Mouse (Mus musculus) heart, embryonic 10.5 days (tissue): ENCODE measurements around the gene Vtn. TPM values are rescaled to one million over a fixed set of nuclear protein-coding genes. Genes with fewer than 3 reads are reported as not detected.

Experiments used
- DNase-seq: peaks from one replicate; pipeline ENCODE4 v3.0.0-alpha.2; 2017; ENCODE audit warnings: low spot score
- H3K27ac ChIP-seq: fragments of 300-500 bp; sonication (generic); 2 replicates; pipeline ENCODE4 v1.5.1; 2016; ENCODE audit warnings: mild to moderate bottlenecking
- H3K27me3 ChIP-seq: fragments of 300-500 bp; sonication (generic); 2 replicates; pipeline ENCODE4 v1.6.1; 2016; ENCODE audit warnings: mild to moderate bottlenecking; ENCODE audit not compliant: poor library complexity, insufficient read depth, severe bottlenecking
- H3K36me3 ChIP-seq: fragments of 300-500 bp; sonication (generic); 2 replicates; pipeline ENCODE4 v1.6.1; 2016; ENCODE audit warnings: mild to moderate bottlenecking, moderate library complexity
- H3K4me1 ChIP-seq: fragments of 300-500 bp; sonication (generic); 2 replicates; pipeline ENCODE4 v1.6.1; 2016; ENCODE audit warnings: mild to moderate bottlenecking
- H3K4me3 ChIP-seq: fragments of 300-500 bp; sonication (generic); 2 replicates; pipeline ENCODE4 v1.5.1; 2016; ENCODE audit warnings: mild to moderate bottlenecking, moderate library complexity
- H3K9me3 ChIP-seq: fragments of 300-500 bp; sonication (generic); 2 replicates; pipeline ENCODE4 v1.6.1; 2016; ENCODE audit warnings: mild to moderate bottlenecking, moderate library complexity
- WGBS: fragments of 180-500 bp; shearing (Covaris S2); methylation state at CpG from one replicate; pipeline ENCODE4 v1.1.7; 2016; 5-methylcytosine and 5-hydroxymethylcytosine counted together
- polyA plus RNA-seq: library from polyadenylated mRNA; unstranded; fragments of >200 nt; fragmentation: Nextera tagmentation; extraction: Ambion mirVana; gene quantifications from 2 replicates; pipeline ENCODE4 v1.2.1, GENCODE M21; 2016

The Vtn gene
- polyA plus RNA-seq, 1 experiment from 2014 or later, result 43.5 TPM

DNA sequence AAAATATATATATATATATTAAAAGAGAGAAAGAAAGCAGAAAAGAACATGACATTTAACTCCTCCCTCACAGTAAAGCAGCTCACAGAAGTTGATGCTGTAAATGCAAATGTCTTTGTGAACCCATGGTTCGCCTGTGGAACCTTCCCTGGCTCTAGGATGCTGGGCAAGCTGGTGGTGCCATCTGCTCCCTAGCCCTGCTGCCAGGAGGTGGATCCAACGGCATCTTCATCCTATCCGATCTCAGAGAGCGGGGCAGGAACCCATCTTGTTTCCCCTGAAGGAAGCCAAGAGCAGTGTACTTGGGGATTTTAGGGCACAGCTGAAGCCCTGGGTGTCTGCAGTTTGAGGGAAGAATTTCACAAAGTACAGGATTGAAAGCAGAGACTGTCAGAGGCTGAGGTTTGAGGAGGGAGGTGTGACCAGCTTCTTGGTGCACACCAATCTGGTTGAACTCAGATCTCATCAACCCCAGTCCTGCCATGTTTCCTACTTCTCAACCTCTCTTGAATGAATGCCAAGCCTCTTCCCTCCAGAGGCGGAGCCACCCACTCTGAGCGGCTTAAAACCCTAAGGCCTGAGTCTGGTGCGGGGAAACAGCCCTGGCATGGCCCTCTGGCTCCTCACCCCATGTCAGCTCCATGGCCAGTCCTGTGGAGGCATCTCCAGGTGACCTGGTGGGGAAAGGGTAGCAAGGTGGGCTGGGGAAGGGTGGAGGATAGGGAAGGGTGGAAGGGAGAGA, 4.2 kb downstream of the Vtn start, which contains the start of gene Sebox:
TSS of gene Sebox (plus strand) at position 539 of the 742 bp plus-strand sequence.
- Histone ChIP-seq H3K9me3 (no peaks in the 10 kb centered on the region), H3K4me3 (no peak within 1 kb of the TSS), H3K4me1 (0 out of 2 replicates have a peak, but pooled peaks cover under 1% of the 10 kb centered on the region), H3K36me3 (peaks cover 29% of the 10 kb centered on the region), H3K27ac (no peak within 1 kb of the TSS), H3K27me3 (peaks cover 47% of the 10 kb centered on the region)
- WGBS, result 68% methylated on average over 7 of the region's 7 CpGs
- no peak for DNase-seq

DNA sequence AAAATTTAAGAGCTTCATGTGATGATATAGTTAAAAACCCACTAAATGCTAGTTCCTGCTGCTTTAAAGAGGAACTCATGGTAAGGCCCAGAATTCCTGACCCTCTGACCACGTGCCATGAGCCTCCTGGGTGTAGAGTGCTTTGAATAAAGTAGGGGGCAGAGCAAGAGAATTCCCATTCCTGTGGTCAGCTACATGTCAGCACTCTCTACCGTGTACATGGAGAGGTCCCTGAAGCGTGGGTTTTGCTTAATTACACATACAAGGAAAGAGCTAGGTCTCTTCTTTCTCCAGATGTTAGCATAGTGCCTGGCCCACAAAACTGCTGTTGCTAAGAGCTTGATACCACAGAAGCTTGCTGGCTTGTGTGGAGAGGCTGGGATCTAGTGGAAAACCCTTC, 6.5 kb downstream of the Vtn start:
- Histone ChIP-seq H3K9me3 (no peaks in the 10 kb centered on the region), H3K36me3 (peaks cover 49% of the 10 kb centered on the region), H3K4me1 (no peaks in the 10 kb centered on the region), H3K27ac (no peak overlapping the region), H3K27me3 (peaks cover 23% of the 10 kb centered on the region), H3K4me3 (no peak overlapping the region)
- no peak for DNase-seq
- 82% methylated on average over 3 of the region's 3 CpGs for WGBS

DNA sequence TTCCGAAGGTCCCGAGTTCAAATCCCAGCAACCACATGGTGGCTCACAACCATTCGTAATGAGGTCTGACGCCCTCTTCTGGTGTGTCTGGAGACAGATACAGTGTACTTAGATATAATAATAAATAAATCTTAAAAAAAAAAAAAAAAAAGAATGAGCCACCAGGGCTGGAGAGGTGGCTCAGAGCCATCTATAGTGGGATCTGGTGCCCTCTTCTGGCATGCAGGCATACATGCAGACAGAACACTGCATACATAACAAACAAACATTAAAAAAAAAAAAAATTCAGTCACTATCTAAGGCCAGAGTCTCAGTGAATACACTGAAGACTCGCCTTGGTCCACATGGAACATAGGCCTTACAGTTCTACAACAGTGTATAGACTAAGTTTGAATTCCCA, 10.3 kb downstream of the Vtn start:
- Histone ChIP-seq H3K4me3 (no peak overlapping the region), H3K4me1 (peaks cover 18% of the 10 kb centered on the region), H3K27me3 (no peaks in the 10 kb centered on the region), H3K9me3 (no peaks in the 10 kb centered on the region), H3K27ac (no peak overlapping the region), H3K36me3 (peaks cover 52% of the 10 kb centered on the region)
- no peak for DNase-seq
- WGBS, result 84% methylated on average over 5 of the region's 5 CpGs

DNA sequence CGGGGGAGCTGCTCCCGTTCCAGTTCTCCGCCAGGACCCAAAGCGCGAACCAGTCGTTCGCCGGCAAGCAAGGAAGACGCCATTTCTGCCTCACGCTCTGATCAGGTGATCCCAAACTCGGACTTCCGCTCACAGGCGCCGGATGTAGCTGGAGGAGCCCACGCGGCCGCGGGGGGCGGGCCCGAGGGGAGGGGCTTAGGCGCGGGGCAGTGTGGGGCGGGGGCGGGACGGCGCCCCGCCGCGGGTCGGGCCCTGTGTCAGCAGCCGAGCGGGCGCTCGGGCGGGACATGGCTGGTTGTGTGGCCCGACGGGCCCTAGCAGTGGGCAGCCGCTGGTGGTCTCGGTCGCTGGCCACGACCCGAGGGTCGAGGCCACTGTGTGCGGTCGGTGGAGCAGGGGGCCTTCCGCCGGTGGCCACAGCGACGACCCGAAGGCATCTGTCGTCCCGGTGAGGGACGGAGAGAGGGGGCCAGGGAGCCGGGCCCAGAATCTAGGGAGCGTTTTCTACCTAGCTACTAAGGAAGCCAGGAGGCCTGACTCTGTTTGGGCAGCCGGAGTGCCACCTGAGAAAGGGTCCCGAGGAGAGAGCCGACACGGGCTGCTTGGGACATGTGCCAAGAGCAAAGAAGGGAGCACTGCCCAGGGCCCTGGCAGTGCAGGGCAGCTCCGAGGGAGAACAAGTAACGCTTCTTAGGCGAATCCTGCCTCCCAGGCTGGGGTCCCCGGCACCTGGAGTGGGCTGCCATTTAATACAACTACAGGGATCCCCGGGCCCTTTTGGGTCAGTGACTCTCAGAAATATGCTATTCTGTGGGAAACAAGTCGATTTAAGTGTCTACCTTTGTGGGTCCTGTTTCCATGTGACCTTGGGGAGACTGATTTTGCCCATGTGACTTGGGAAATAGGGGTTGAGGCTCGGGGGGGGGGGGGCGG, 13.4 kb downstream of the Vtn start, which contains the start of the genes Tmem199 and Poldip2:
TSS of gene Tmem199 (minus strand) at position 148 of the 933 bp plus-strand sequence.
TSS of gene Poldip2 (plus strand) at position 169 of the 933 bp plus-strand sequence.
- Histone ChIP-seq H3K4me3 (peak within 1 kb of the TSS; percentile 88), H3K36me3 (peaks cover 57% of the 10 kb centered on the region), H3K4me1 (peaks cover 18% of the 10 kb centered on the region), H3K27ac (peak within 1 kb of the TSS; percentile 97), H3K9me3 (no peaks in the 10 kb centered on the region), H3K27me3 (no peaks in the 10 kb centered on the region)
- under 1% methylated on average over 67 of the region's 67 CpGs for WGBS
- peak; percentile 97 for DNase-seq

DNA sequence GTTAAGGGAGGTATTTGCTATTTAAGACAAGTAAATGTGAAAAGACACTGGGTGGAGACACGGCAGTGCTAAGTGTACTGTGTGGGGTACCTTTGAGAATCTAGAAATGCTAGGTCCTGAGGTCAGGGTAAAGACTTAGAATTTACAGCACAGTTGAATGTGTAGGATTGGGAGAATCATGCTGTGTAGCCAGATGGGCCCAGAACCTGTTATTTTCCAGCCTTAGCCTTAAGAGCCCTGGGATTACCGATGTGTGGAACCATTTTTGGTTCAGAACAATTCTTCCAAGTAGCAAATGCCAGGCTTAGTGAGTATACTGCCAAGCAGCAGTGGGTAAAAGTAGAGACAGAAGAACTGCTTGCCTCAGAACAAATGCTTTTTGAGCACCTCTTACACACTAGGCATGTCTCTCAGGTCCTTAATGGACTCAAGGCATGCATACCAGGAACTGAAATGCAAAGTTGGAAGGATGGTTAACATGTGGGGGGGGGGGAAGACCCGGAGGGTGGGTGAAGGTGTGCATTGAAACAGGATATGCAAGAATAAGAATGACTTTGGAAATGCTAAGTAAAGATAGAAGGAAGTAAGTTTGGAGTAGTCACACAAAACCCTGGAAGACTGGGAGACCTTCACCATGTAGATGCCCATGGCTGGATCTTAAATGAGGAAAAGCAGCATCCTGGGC, 14.4 kb downstream of the Vtn start:
- peak overlapping the region; percentile 88 for H3K4me3 ChIP-seq
- DNase-seq, result no peak
- no peaks in the 10 kb centered on the region for H3K9me3 ChIP-seq
- H3K36me3 ChIP-seq, result peaks cover 57% of the 10 kb centered on the region
- no peaks in the 10 kb centered on the region for H3K27me3 ChIP-seq
- peak overlapping the region; percentile 97; the same call in 1 of the 2 replicates for H3K27ac ChIP-seq
- 85% methylated on average over 3 of the region's 3 CpGs for WGBS
- H3K4me1 ChIP-seq, result peaks cover 18% of the 10 kb centered on the region

DNA sequence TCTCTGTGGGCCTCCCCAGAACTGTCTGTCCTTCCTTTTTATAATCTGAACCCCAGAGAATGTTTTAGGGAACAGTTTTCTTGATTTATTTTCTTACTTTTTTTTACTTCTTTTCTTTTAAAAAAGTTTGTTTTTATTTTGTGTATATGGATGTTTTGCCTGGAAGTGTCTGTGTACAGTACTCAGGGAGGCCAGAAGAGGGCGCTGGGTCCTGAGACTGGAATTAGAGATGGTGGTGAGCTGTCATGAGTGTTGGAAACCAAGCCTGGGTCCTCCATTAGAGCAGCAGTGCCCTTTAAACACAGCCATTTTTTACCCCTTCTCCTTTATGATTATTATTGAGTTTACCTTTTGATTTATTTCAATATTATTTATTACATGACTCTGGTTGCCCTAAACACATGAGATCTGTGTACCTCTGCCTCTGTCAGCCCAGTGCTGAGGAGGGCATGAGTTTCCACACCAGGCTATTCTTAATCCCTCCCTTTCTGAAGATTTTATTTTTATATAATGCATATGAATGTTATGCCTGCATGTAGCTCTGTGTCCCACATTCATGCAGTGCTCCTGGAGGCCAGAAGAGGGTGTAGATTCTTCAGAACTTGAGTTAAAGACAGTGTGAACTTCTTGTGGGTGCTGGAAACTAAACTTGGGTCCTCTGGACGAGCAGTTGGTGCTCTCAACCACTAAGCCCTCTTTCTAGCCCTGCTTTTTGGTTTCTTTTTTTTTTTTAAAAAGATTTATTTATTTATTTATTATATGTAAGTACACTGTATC, 16.8 kb downstream of the Vtn start:
- Histone ChIP-seq H3K27ac (no peak overlapping the region), H3K4me1 (peaks cover 18% of the 10 kb centered on the region), H3K27me3 (no peaks in the 10 kb centered on the region), H3K36me3 (peaks cover 62% of the 10 kb centered on the region), H3K9me3 (no peaks in the 10 kb centered on the region), H3K4me3 (no peak overlapping the region)
- WGBS, result 62% methylated on average over 2 of the region's 2 CpGs
- DNase-seq, result no peak

DNA sequence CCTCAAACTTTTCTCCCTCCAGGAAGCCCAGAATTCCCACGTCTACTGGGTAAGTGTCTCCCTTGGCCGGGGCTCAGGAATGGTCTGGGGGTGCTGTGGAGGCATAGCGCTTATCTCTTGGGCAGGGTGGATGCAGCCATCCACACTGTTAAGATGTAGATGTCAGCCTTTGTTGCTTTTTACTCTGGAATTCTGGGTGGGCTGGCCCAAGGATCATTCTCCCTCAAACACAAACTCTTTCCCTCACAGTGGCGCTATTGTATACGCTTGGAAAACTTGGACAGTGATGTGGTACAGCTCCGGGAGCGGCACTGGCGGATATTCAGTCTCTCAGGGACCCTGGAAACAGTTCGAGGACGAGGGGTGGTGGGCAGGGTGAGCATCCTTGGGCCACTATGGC, 20.0 kb downstream of the Vtn start:
- Histone ChIP-seq H3K36me3 (peaks cover 94% of the 10 kb centered on the region), H3K4me3 (no peak overlapping the region), H3K4me1 (no peaks in the 10 kb centered on the region), H3K9me3 (no peaks in the 10 kb centered on the region), H3K27ac (no peak overlapping the region), H3K27me3 (no peaks in the 10 kb centered on the region)
- no peak for DNase-seq
- WGBS, result 89% methylated on average over 10 of the region's 10 CpGs

DNA sequence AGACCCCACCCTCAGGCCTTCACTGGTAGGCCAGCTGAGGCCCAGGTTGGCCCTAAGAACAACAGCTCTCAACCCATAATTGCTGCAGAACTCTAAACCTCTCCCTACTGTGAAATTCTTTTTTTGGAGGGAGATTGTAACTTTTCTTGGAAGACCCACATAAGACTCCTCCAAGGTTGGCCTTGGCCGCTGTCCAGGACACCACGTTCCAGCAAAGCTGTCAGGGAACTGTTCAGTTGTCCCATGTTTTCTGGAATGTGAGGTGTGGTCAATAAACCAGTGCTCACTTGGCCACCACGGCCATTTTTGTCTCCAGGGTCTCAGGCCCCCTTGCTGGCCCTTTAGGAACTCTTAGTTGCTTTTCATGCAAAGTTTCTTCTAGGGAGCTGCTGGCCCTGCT, 23.0 kb downstream of the Vtn start:
- peaks cover 95% of the 10 kb centered on the region for H3K36me3 ChIP-seq

DNA sequence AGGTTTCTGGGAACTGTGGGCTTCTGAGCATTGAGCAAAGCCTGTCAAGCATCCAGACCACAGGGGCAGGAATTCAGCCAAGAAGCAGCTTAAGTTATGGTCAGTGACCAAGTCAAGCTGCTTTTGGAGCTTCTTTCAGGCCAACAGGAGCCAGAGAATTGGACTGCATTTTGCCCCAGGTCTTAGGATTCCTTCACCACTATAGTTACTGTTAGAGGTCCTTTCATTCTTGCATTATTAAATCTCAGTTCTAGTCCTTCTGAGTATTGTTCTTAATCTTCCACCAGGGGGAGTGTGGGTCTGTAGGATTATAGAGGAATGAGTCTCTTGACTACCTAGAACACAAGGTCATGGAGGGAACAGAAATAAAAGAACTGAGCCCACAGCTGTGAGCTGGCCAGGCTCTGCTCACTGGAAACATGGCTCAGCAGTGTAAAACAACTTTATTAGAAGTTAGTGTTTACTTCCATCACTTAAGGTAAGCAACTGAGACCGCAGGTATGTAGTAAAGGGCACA, 23.6 kb downstream of the Vtn start:
- no peak for DNase-seq
- peaks cover 98% of the 10 kb centered on the region for H3K36me3 ChIP-seq
- H3K27ac ChIP-seq, result no peak overlapping the region
- H3K9me3 ChIP-seq, result no peaks in the 10 kb centered on the region
- no peaks in the 10 kb centered on the region; the same call in 1 of the 2 replicates for H3K4me1 ChIP-seq
- no peaks in the 10 kb centered on the region for H3K27me3 ChIP-seq
- no peak overlapping the region for H3K4me3 ChIP-seq
- WGBS, result 91% methylated on average over 1 of the region's 1 CpGs

More for the DNA sequence above, 23.0 kb downstream of the Vtn start:
- H3K4me3 ChIP-seq, result no peak overlapping the region
- H3K27ac ChIP-seq, result no peak overlapping the region
- 91% methylated on average over 3 of the region's 3 CpGs for WGBS
- H3K27me3 ChIP-seq, result no peaks in the 10 kb centered on the region
- no peaks in the 10 kb centered on the region for H3K9me3 ChIP-seq
- no peak for DNase-seq
- H3K4me1 ChIP-seq, result no peaks in the 10 kb centered on the region; the same call in 1 of the 2 replicates

DNA sequence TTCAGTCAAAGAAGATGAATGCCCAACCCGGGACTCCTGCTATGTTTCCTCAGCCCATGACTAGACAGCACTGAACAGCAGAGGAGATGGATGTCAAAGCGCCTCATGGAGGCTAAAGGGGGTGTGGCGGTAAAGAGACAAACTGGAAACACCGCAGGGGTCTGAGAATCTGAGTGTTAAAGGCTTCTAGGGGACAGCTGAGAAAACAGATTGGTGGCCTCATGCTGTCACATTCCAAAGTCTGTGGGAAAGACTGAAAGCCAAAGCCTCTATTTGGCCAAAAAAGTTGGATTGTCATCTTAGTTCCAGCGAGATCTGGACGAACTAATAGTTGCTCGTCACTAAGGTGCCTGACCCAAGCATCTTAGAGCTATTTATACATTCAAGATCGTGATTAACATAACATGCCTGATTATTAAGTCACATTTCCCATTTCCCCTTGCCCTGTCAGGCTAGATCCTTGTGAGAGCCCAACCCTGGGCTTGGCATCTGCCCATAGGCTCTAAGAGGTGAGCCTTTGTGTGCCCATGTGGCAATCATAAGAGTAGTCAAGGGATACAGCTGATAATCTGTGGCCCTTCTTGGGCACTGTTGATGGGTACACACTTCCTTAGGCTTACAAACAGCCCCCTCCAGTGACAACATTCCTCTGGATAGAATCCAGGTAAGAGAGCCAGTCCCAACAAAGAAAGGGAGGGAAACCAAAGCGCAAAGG, 24.5 kb downstream of the Vtn start:
- Histone ChIP-seq H3K4me1 (peaks cover 3% of the 10 kb centered on the region; the same call in 1 of the 2 replicates), H3K36me3 (peaks cover 98% of the 10 kb centered on the region), H3K4me3 (no peak overlapping the region), H3K27ac (no peak overlapping the region), H3K9me3 (no peaks in the 10 kb centered on the region), H3K27me3 (no peaks in the 10 kb centered on the region)
- no peak for DNase-seq
- 83% methylated on average over 9 of the region's 9 CpGs for WGBS

DNA sequence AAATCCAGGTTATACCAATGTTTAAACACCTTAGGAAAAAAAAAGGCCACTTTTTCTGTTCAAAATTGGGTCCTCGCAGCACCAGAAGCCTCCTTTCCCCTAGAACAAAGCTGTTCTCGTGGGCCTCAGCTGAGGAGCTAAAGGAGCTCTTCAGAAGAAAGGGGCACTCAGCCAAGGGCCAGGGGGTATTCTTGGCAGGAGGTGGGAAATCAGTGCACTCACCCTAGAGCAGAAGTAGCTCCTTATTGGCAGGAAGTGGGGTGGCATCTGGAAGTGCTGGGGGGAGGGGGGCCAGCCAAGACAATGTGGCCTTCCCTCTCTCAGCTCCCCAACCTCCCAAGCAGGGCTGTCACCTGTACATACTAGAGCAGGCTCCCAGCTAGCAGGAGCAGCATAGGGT, 25.9 kb downstream of the Vtn start:
- no peaks in the 10 kb centered on the region for H3K9me3 ChIP-seq
- DNase-seq, result no peak
- peaks cover 3% of the 10 kb centered on the region; the same call in 1 of the 2 replicates for H3K4me1 ChIP-seq
- 81% methylated on average over 2 of the region's 2 CpGs for WGBS
- H3K36me3 ChIP-seq, result peaks cover 98% of the 10 kb centered on the region
- H3K27me3 ChIP-seq, result no peaks in the 10 kb centered on the region
- no peak overlapping the region for H3K4me3 ChIP-seq
- H3K27ac ChIP-seq, result no peak overlapping the region
